Mouse (Mus musculus) gastrocnemius, postnatal 10 days (tissue): Measurements from ENCODE around the gene Clstn1. TPM values are rescaled to one million over a fixed set of nuclear protein-coding genes. Genes with fewer than 3 reads are reported as not detected.

Experiments
- DNase-seq: peaks from one replicate; pipeline ENCODE4 v3.0.0; 2021; ENCODE audit warnings: mixed read lengths
- total RNA-seq, 2 experiments: library from RNA; stranded (reverse); gene quantifications; 2 replicates each; pipeline ENCODE4 v1.2.3; 2021

Gene Clstn1
- total RNA-seq, 2 experiments from 2014 or later = 63.5 to 69.0 TPM

GRCm38 (mm10) chr4:149567432-149568026 lies 18.7 kb upstream of the Clstn1 start:
- DNase-seq = no peak

DNA sequence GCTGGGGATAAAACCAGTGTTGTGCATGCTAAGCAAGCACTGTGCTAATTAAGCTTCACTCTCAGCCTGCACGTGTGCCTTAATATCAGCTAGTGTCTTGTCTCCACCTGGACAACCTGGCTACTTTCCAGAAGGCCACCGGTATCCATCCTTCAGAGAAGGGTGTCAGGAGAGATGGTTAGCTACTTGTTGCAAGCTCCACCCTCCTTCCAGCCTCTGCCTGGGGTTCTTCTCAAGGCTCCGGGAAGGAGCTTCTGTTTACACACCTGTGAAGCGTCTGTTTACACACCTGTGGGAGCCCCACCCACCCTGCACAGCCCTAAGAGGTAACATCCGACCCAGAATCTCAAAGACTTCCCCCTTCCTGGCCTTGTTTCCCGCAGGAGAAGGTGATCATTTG lies 17.6 kb upstream of the Clstn1 start:
- no peak for DNase-seq

GRCm38 (mm10) chr4:149569781-149570497 lies 16.3 kb upstream of the Clstn1 start:
- no peak for DNase-seq

DNA sequence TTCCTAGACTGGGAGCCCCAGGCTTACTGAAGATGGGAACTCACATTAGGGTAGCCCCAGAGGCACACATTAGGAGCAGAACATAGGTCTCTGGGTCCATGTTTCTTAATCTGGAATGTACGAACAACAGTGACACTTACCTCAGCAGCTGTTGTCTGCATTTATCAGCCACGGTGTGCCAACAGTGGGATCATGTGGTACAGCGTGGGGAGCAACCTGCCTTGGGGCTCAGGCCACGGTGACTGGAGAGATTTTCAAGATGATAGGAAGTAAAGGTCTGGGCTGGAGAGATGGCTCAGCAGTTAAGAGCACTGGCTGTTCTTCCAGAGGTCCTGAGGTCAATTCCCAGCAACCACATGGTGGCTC lies 15.8 kb upstream of the Clstn1 start:
- no peak for DNase-seq

- DNase-seq = no peak
Observed at GRCm38 (mm10) chr4:149571209-149571608, 15.1 kb upstream of the Clstn1 start.

DNA sequence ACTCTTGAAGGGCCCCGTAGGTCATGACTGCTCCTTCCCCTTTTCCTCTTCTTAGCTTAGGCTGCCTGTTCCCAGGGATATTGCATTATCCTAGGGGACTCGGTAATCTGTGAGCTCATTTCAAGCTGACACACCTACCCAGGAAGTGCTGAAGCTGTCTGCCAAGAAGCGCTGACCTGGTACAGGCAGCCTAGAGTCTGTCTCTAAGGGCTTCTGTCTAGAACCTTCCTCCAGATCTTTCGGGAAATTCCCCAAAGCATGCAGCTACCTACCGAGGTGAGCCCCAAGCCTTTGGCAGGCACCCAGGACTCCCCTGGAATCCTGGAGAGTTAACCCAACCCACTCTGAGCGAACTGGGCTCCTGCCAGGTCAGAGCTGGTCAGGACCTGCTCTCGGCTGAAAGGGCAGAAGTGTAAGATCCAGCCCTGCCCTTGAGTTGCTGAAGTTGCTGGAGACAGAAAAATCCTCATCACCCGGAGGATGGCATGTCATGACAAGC lies 14.6 kb upstream of the Clstn1 start:
- DNase-seq = no peak

DNA sequence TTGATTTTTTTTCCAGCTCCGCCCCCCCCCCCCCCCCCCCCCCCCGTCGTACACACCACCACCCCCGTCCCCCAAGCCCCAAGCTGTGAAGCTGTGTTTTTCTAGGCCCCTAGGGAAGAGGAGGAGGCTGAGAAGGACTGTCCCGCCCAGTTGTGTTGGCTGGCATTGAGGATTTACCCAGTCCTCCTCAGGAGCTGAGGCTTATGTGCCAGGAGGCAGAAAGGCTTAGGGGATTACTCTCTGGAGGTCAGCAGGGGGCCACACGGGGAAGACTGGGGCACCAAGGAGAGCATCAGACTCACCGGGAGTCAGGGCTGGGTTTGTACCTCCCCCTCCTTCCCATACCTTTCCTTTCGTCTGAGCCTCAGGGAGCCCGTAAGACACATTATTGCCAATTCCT lies 13.8 kb upstream of the Clstn1 start:
- no peak for DNase-seq

- DNase-seq = no peak
Observed at GRCm38 (mm10) chr4:149572851-149573250, 13.4 kb upstream of the Clstn1 start.

- DNase-seq = no peak
Observed at GRCm38 (mm10) chr4:149574391-149574821, 11.9 kb upstream of the Clstn1 start.

DNA sequence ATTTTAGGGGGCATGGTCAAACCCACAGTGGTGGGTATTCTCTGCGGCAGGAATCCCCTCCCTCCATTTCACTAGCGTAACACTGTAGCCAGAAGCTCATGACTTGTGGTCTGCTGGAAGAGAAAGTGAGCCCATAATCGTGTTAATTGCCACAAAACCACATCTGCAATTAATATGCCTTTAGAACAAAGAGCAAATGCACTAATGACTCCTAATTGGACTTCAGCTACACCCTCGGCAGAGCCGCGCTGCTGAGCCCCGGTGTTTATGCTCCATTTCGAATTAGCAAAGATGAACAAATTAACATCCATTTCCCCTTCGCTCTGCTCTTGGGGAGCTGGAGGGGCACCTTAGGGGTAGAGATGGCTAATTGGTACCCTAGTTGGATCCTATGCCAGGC lies 10.2 kb upstream of the Clstn1 start:
- DNase-seq = no peak

DNA sequence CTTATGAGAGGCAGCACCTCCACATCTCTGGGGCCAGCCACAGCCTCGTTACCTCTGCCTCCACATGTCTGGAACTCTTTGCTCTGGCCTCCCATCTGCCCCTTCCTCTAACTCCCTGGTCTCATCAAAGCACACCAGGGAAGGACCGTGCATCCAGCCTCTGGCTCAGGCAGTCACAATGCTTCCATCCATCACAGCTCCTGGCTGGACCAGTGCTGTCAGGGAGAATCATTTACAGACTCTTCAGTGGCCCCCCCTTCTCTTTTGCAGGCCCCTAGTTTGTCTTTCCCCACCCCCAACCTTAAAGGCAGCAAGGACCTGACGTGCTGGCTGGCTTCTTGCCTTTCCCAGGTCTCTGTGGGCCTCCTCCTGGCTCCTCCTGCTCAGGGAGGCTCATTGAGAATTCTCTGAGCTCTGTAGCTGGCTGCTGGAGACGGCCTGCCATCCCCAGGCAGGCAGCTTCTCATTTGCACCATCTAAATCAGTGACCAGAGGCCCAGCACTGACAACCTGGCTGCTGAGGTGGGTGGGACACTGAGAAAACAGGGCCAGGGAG lies 9.2 kb upstream of the Clstn1 start:
- DNase-seq = no peak

DNA sequence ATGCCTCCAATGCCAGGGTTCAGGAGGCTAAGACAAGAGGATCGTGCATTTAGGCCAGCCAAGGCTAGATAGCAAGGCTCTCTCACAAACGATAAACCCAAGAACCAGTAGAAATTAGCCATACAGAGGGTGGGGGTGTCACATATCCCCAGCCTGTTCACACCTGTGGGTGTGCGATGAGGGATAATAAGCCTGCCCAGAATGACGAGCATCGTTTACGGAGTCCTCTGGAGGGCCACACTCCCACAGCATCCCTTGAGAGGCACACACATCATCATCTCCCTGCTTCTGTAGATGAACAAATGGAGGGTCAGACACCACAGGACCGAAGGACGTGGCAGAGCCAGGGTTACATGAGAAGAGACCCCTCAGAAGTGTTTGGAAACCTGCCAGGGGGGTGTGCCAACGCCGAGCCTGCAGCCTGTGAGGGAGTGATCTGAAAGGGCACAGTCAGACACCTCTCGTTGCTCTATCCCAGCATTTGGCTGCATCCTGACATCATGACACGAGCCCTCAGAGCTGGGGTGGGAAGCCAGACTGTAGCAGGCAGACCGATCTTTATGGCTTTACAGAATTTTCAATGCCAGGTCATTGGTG lies 8.1 kb upstream of the Clstn1 start:
- DNase-seq = no peak

- no peak for DNase-seq
Observed at GRCm38 (mm10) chr4:149578831-149579230, 7.4 kb upstream of the Clstn1 start.

DNA sequence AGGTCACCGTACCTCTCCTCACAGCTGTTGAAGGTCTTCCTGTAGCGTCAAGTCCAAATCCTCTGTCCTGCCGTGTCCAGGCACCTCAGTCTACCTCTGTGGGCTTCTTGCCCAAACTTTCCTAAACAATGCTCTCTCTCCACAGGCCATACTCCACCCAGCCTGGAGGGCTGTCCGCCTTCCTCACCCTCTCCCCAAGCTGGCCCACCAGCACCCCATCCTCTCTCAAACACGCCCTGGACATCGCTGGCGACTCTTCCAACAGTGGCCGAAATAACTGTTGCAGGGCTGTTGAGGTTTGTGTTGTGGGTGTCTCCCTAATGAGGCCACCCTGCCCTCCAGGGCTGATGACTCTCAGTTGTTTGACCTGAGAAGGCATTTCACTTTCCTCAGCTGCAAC lies 1.0 kb upstream of the Clstn1 start:
- DNase-seq = no peak

DNA sequence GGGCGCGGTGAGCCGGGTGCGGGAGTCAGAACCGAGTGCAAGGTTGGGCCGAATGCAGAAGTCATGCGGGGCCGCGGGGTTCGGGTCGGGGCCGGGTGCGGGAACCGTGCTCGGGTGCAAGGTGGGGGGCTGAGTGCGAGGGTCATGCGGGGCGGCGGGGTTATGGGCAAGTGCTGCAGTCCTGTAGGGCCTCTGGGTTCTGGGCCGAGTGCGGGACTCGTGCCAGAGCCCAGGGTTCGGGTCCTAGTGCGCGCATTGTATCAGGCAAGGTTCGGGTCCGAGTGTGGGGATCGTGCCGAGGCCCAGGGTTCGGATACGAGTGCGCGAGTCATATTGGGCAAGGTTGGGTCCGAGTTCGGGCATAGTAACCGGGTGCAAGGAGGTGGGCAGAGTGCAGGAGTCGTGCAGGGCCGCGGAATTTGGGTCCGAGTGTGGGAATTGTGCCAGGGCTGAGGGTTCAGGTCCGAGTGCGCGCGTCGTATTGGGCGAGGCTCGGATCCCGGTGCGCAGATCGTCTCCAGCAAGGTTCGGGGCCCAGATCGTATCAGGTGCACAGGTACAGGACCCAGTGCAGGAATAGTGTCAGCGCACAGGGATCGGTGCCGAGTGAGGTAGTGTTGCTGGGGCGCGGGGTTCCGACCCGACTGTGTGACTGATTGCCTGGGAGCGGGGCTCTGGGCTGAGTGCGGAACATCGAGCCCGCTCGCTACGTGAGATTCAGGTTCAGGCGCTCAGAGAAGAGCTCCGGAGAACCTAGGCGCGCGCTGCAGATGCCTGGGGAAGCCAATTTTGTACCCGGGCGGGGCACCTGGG lies 721 bp downstream of the Clstn1 start:
- peak; percentile 58 for DNase-seq

DNA sequence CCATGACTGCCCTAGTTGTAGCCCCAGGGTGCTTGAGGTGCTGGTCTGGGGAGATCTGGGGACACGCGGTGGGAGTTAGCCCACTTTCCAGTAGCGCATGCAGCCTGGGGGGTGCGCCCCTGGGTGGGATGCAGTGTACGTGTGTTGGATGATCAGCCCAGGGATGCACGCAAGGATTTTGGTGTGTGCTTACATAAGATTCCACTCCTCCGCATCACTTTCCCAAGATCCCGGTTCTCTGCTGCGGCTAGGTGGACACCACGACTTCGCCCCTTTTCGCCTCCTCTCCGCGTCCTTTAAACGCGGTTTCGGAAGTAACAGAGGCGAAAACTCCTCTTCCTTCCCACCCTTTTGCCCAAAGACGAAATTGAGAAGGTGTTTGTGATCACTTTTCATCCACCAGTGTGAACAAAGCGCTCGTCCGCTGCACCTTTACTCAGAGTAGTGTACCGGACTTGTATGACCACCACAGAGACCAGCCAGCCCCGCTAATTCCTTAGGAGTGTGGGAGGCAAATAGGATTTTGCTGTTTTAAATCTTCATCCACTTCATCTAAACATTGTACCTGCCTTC lies 1.4 kb downstream of the Clstn1 start:
- no peak for DNase-seq

DNA sequence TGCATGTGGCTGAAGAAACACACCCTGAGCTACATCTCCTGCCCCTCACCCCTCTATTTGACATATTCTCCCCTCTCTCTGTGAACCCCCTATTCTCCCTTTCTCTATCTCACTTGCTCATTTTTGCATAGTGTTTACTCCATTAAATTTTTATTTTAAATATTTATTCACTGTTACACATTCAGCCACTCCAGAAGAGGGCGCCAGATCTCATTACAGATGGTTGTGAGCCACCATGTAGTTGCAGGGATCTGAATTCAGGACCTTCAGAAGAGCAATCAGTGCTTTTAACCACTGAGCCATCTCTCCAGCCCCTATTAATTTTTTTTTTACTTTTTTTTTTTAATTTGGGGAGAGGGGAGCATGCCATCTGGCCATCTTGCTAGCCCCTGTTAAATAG lies 3.9 kb downstream of the Clstn1 start:
- no peak for DNase-seq

- no peak for DNase-seq
Observed at GRCm38 (mm10) chr4:149591486-149591885, 5.2 kb downstream of the Clstn1 start.

GRCm38 (mm10) chr4:149594913-149595581 lies 8.8 kb downstream of the Clstn1 start:
- no peak for DNase-seq

DNA sequence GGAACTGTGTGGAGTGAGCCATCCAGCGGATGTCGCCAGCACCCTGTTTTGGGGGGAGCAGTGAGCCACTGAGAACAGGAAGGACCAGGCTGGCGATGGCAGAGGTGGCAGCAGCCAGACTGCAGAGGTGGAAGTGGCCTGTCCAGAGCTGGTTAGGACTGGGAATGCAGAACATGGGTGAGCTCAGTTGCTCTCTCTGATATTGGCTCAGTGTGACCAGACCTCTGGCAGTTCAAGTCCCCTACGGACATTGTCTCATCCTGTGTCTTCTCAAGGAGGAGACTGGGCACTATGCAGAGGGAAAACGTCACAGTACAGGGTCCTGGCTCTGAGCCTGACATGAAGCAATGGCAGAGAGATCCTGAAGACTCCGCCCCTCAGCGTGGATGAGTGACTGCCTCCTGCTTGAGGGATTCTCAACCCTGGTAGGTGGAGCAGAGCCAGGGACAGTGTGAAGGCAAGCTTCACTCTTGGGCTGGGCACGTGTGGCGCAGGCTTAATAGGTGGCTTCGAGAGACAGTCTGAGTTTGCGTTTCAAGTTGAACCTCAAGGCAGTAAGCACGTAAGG lies 11.5 kb downstream of the Clstn1 start:
- no peak for DNase-seq

DNA sequence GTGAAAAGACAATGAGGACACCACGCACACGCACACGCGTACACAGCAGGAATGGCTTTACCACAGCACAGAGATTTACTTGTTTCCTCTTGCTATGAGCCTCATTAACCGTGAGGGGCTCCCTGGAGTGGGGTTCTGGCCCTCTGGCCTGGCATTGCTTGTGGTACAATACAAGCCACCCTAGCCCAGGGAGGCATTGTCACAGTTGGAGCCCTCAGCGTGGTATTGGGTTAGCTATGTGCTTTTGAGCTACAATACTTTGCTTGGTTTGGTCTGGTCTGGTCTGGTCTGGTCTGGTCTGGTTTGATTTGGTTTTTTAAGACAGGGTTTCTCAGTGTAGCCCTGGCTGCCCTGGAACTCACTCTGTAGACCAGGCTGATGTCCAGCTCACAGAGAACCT lies 13.3 kb downstream of the Clstn1 start:
- DNase-seq = no peak
